Mouse (Mus musculus) intestine, embryonic 16.5 days (tissue): ENCODE data around the gene Erf. TPM values are rescaled to one million over a fixed set of nuclear protein-coding genes. Genes with fewer than 3 reads are reported as not detected.
A peak's percentile ranks its signal among the peaks of the same experiment; 100 is the strongest.

ENCODE experiments used
- ATAC-seq: fragments of 200-750 bp; cut with Nextera tagmentation; 2 replicates; pipeline ENCODE4 v1.8.0; 2017; ENCODE audit warnings: moderate TSS enrichment, moderate library complexity
- H3K27ac ChIP-seq: fragments of 300-500 bp; sonication (generic); 2 replicates; pipeline ENCODE4 v1.5.1; 2014; ENCODE audit warnings: mild to moderate bottlenecking, low read length
- H3K27me3 ChIP-seq: fragments of 300-500 bp; sonication (generic); replicated peaks from 2 replicates; pipeline ENCODE4 v1.6.1; 2014; ENCODE audit warnings: low read length, control low read depth, mixed read lengths; ENCODE audit not compliant: control insufficient read depth, insufficient read depth
- H3K36me3 ChIP-seq: fragments of 300-500 bp; sonication (generic); 2 replicates; pipeline ENCODE4 v1.6.1; 2014; ENCODE audit warnings: low read length, control low read depth; ENCODE audit not compliant: control insufficient read depth, insufficient read depth
- H3K4me1 ChIP-seq: fragments of 300-500 bp; sonication (generic); 2 replicates; pipeline ENCODE4 v1.6.1; 2014; ENCODE audit warnings: low read length, control low read depth, mixed read lengths; ENCODE audit not compliant: control insufficient read depth, insufficient read depth
- H3K4me2 ChIP-seq: fragments of 300-500 bp; sonication (generic); 2 replicates; pipeline ENCODE4 v1.6.1; 2014; ENCODE audit warnings: low read depth, low read length, control low read depth
- H3K4me3 ChIP-seq: fragments of 300-500 bp; sonication (generic); 2 replicates; pipeline ENCODE4 v1.5.1; 2014; ENCODE audit warnings: mild to moderate bottlenecking, low read length
- H3K9ac ChIP-seq: fragments of 300-500 bp; sonication (generic); 2 replicates; pipeline ENCODE4 v1.6.1; 2014; ENCODE audit warnings: low read depth, low read length
- H3K9me3 ChIP-seq: fragments of 300-500 bp; sonication (generic); 2 replicates; pipeline ENCODE4 v1.6.1; 2016; ENCODE audit warnings: low read length, control low read depth; ENCODE audit not compliant: control insufficient read depth
- WGBS: fragments of 180-500 bp; shearing (Covaris S2); extraction: QIAGEN DNeasy Blood & Tissue Kit; methylation state at CpG from one replicate; pipeline ENCODE4 v1.1.7; 2014; 5-methylcytosine and 5-hydroxymethylcytosine counted together
- polyA plus RNA-seq: library from polyadenylated mRNA; unstranded; fragments of >200 nt; fragmentation: Nextera tagmentation; extraction: Ambion mirVana; gene quantifications from 2 replicates; pipeline ENCODE4 v1.2.1, GENCODE M21; 2015

The Erf gene
- 6.6 and 7.9 TPM in 2 replicates for polyA plus RNA-seq

GRCm38 (mm10) chr7:25250141-25250972 is at the start of gene Erf:
Gene Erf (minus strand): TSS chr7:25250761.
- no peaks in the 10 kb centered on the region for H3K9me3 ChIP-seq
- peak within 1 kb of the TSS; percentile 98 for H3K27ac ChIP-seq
- H3K27me3 ChIP-seq, result no peaks in the 10 kb centered on the region
- H3K36me3 ChIP-seq, result 0 out of 2 replicates have a peak, but pooled peaks cover 2% of the 10 kb centered on the region
- peak within 1 kb of the TSS; percentile 95 for H3K9ac ChIP-seq
- peak within 1 kb of the TSS; percentile 91 for H3K4me3 ChIP-seq
- H3K4me1 ChIP-seq, result peaks cover 30% of the 10 kb centered on the region
- ATAC-seq, result peak; percentile 79
- H3K4me2 ChIP-seq, result peak within 1 kb of the TSS; percentile 90
- WGBS, result under 1% methylated on average over 58 of the region's 81 CpGs

GRCm38 (mm10) chr7:25297454-25298325 is 47.1 kb upstream of the Erf start, which contains the start of gene Pafah1b3:
Gene Pafah1b3 (minus strand): TSS chr7:25297986.
- Histone ChIP-seq H3K27ac (peak within 1 kb of the TSS; percentile 99), H3K9ac (peak within 1 kb of the TSS; percentile 89), H3K4me1 (peaks cover 7% of the 10 kb centered on the region; the same call in 1 of the 2 replicates), H3K4me3 (peak within 1 kb of the TSS; percentile 92), H3K36me3 (peaks cover 18% of the 10 kb centered on the region; the same call in 1 of the 2 replicates), H3K4me2 (peak within 1 kb of the TSS; percentile 87), H3K27me3 (no peaks in the 10 kb centered on the region), H3K9me3 (no peaks in the 10 kb centered on the region)
- WGBS, result under 1% methylated on average over 52 of the region's 52 CpGs
- ATAC-seq, result peak; percentile 94

GRCm38 (mm10) chr7:25296945-25297453 is 46.4 kb upstream of the Erf start:
- under 1% methylated on average over 21 of the region's 21 CpGs for WGBS
- ATAC-seq, result peak; percentile 45
- Histone ChIP-seq H3K4me3 (peak overlapping the region; percentile 92), H3K4me1 (peaks cover 11% of the 10 kb centered on the region), H3K27me3 (no peaks in the 10 kb centered on the region), H3K4me2 (peak overlapping the region; percentile 87), H3K36me3 (peaks cover 24% of the 10 kb centered on the region), H3K9ac (peak overlapping the region; percentile 89), H3K9me3 (no peaks in the 10 kb centered on the region), H3K27ac (peak overlapping the region; percentile 99)

- Histone ChIP-seq H3K36me3 (peaks cover 33% of the 10 kb centered on the region), H3K27ac (no peak overlapping the region), H3K9ac (no peak overlapping the region), H3K4me3 (no peak overlapping the region), H3K27me3 (no peaks in the 10 kb centered on the region), H3K4me1 (peaks cover 28% of the 10 kb centered on the region), H3K4me2 (no peak overlapping the region), H3K9me3 (no peaks in the 10 kb centered on the region)
- ATAC-seq, result no peak
- WGBS, result 86% methylated on average over 12 of the region's 12 CpGs
Observed at GRCm38 (mm10) chr7:25294960-25295722, 44.6 kb upstream of the Erf start.

- Histone ChIP-seq H3K36me3 (peaks cover 38% of the 10 kb centered on the region), H3K27me3 (no peaks in the 10 kb centered on the region), H3K9ac (no peak overlapping the region), H3K4me3 (no peak overlapping the region), H3K4me1 (peaks cover 28% of the 10 kb centered on the region), H3K27ac (no peak overlapping the region), H3K9me3 (no peaks in the 10 kb centered on the region), H3K4me2 (no peak overlapping the region)
- no peak for ATAC-seq
- 91% methylated on average over 4 of the region's 4 CpGs for WGBS
Observed at GRCm38 (mm10) chr7:25294495-25294894, 43.9 kb upstream of the Erf start.

- Histone ChIP-seq H3K36me3 (peaks cover 50% of the 10 kb centered on the region), H3K27ac (no peak overlapping the region), H3K9me3 (no peaks in the 10 kb centered on the region), H3K4me3 (no peak overlapping the region), H3K4me1 (peaks cover 27% of the 10 kb centered on the region), H3K27me3 (no peaks in the 10 kb centered on the region), H3K4me2 (no peak overlapping the region), H3K9ac (0 out of 2 replicates have a peak overlapping the region, but pooled peaks have one; percentile 7)
- WGBS, result 71% methylated on average over 10 of the region's 10 CpGs
- no peak for ATAC-seq
Observed at GRCm38 (mm10) chr7:25293191-25293739, 42.7 kb upstream of the Erf start.

GRCm38 (mm10) chr7:25292107-25292506 is 41.5 kb upstream of the Erf start:
- ATAC-seq, result no peak
- 54% methylated on average over 7 of the region's 7 CpGs for WGBS
- no peaks in the 10 kb centered on the region for H3K27me3 ChIP-seq

GRCm38 (mm10) chr7:25290911-25291310 is 40.4 kb upstream of the Erf start:
- Histone ChIP-seq H3K27me3 (no peaks in the 10 kb centered on the region), H3K4me3 (no peak overlapping the region), H3K4me1 (peaks cover 21% of the 10 kb centered on the region), H3K36me3 (peaks cover 68% of the 10 kb centered on the region), H3K9me3 (no peaks in the 10 kb centered on the region), H3K27ac (no peak overlapping the region), H3K4me2 (no peak overlapping the region), H3K9ac (peak overlapping the region; percentile 10; the same call in 1 of the 2 replicates)
- ATAC-seq, result peak; percentile 75
- 65% methylated on average over 2 of the region's 2 CpGs for WGBS

More at GRCm38 (mm10) chr7:25292107-25292506, 41.5 kb upstream of the Erf start:
- Histone ChIP-seq H3K4me1 (peaks cover 26% of the 10 kb centered on the region), H3K36me3 (peaks cover 61% of the 10 kb centered on the region), H3K27ac (no peak overlapping the region), H3K4me3 (no peak overlapping the region), H3K4me2 (no peak overlapping the region), H3K9me3 (no peaks in the 10 kb centered on the region), H3K9ac (0 out of 2 replicates have a peak overlapping the region, but pooled peaks have one; percentile 33)
